Mouse (Mus musculus): ENCODE results near the gene Erich2.

- TF ChIP-seq CTCF (IDR thresholded peaks at IDR 0.05; ENCODE audit: low read depth) (peak; percentile 67), EP300 (optimal IDR thresholded peaks at IDR 0.05) (no peak)
Observed at GRCm38 (mm10) chr2:70567071-70567681, 58.6 kb downstream of the Erich2 start.
